Mouse (Mus musculus) embryonic fibroblast, embryonic 13.5 days (primary cell): Measurements from ENCODE around the gene Maml3.
A peak's percentile ranks its signal among the peaks of the same experiment; 100 is the strongest.

Source experiments
- CTCF ChIP-seq: IDR thresholded peaks from 2 replicates; pipeline ENCODE4 v1.5.1; 2011; ENCODE audit warnings: mild to moderate bottlenecking, control low read depth, low read length, moderate library complexity, borderline replicate concordance; ENCODE audit not compliant: insufficient read depth
- POLR2A ChIP-seq: IDR thresholded peaks from 2 replicates; pipeline ENCODE4 v1.6.1; 2011; ENCODE audit warnings: low read depth, mild to moderate bottlenecking, control low read depth, low read length, moderate library complexity

GRCm38 (mm10) chr3:52102601-52103530 is 2.0 kb downstream of the Maml3 start:
- TF ChIP-seq CTCF: no peak
- peak; percentile 98 for TF ChIP-seq POLR2A
